Mouse (Mus musculus): ENCODE data around the gene Myl12a.

- TF ChIP-seq POLR2A (IDR thresholded peaks at IDR 0.05; ENCODE audit: low read depth, low read length), result no peak
- no peak for TF ChIP-seq CTCF (conservative IDR thresholded peaks at IDR 0.05; ENCODE audit: insufficient read depth, insufficient read length, low read depth, low read length)
These were observed 4.3 kb upstream of the Myl12a start for GRCm38 (mm10) chr17:71006976-71007375.
